Mouse (Mus musculus): ENCODE data around the gene Ak9. TPM values are rescaled to one million over a fixed set of nuclear protein-coding genes. Genes with fewer than 3 reads are reported as not detected.
"Not testable (repeated sequence)": the region's sequence is repeated elsewhere in the genome, so short reads cannot be mapped to it uniquely, and the experiment has no call there.

Gene Ak9
- polyA plus RNA-seq, 1 experiment from 2014 or later = 0.21 TPM

GRCm38 (mm10) chr10:41413471-41413870, 109.7 kb downstream of the Ak9 start:
- not testable (repeated sequence) for ATAC-seq (replicated peaks; ENCODE audit: insufficient number of reproducible peaks, insufficient read depth, low FRiP score, low read depth); H3K27ac ChIP-seq; H3K27me3 ChIP-seq; H3K4me2 ChIP-seq; H3K9me3 ChIP-seq (replicated peaks); H3K4me3 ChIP-seq; H3K9ac ChIP-seq; H3K4me1 ChIP-seq (replicated peaks); H3K36me3 ChIP-seq
- 70% methylated on average over 1 of the region's 1 CpGs for WGBS

- H3K36me3 ChIP-seq; ATAC-seq (replicated peaks; ENCODE audit: insufficient number of reproducible peaks, insufficient read depth, low FRiP score, low read depth); H3K4me1 ChIP-seq (replicated peaks); H3K4me2 ChIP-seq; H3K27me3 ChIP-seq; H3K9me3 ChIP-seq (replicated peaks); H3K27ac ChIP-seq; H3K9ac ChIP-seq; H3K4me3 ChIP-seq: not testable (repeated sequence)
- WGBS = 81% methylated on average over 2 of the region's 2 CpGs
Observed at GRCm38 (mm10) chr10:41415368-41415767, 111.6 kb downstream of the Ak9 start.

GRCm38 (mm10) chr10:41420496-41421200, 116.9 kb downstream of the Ak9 start:
- Histone ChIP-seq H3K4me3 (no peak overlapping the region), H3K27ac (no peak overlapping the region), H3K4me1 (replicated peaks) (peaks cover 8% of the 10 kb centered on the region), H3K9me3 (replicated peaks) (peaks cover 3% of the 10 kb centered on the region), H3K4me2 (no peak overlapping the region), H3K9ac (no peak overlapping the region), H3K27me3 (no peaks in the 10 kb centered on the region), H3K36me3 (no peaks in the 10 kb centered on the region)
- ATAC-seq (replicated peaks; ENCODE audit: insufficient number of reproducible peaks, insufficient read depth, low FRiP score, low read depth) = no peak
- WGBS = 45% methylated on average over 9 of the region's 9 CpGs

- no peak overlapping the region for H3K4me3 ChIP-seq
- H3K27ac ChIP-seq = no peak overlapping the region
- H3K9me3 ChIP-seq (replicated peaks) = no peaks in the 10 kb centered on the region
- no peak overlapping the region for H3K9ac ChIP-seq
- 87% methylated on average over 2 of the region's 2 CpGs for WGBS
- no peaks in the 10 kb centered on the region for H3K36me3 ChIP-seq
- H3K27me3 ChIP-seq = no peaks in the 10 kb centered on the region
- no peak for ATAC-seq (replicated peaks; ENCODE audit: insufficient number of reproducible peaks, insufficient read depth, low FRiP score, low read depth)
- H3K4me2 ChIP-seq = no peak overlapping the region
- peaks cover 8% of the 10 kb centered on the region for H3K4me1 ChIP-seq (replicated peaks)
Observed at GRCm38 (mm10) chr10:41423681-41424080, 119.9 kb downstream of the Ak9 start.

- Histone ChIP-seq H3K4me3 (no peak overlapping the region), H3K36me3 (no peaks in the 10 kb centered on the region), H3K9ac (no peak overlapping the region), H3K4me1 (replicated peaks) (no peaks in the 10 kb centered on the region), H3K27me3 (no peaks in the 10 kb centered on the region), H3K27ac (no peak overlapping the region), H3K4me2 (no peak overlapping the region), H3K9me3 (replicated peaks) (no peaks in the 10 kb centered on the region)
- no peak for ATAC-seq (replicated peaks; ENCODE audit: insufficient number of reproducible peaks, insufficient read depth, low FRiP score, low read depth)
- WGBS = 54% methylated on average over 6 of the region's 6 CpGs
Observed at GRCm38 (mm10) chr10:41426368-41426767, 122.6 kb downstream of the Ak9 start.

- H3K36me3 ChIP-seq = no peaks in the 10 kb centered on the region
- WGBS = 26% methylated on average over 4 of the region's 4 CpGs
- no peak overlapping the region for H3K4me3 ChIP-seq
- ATAC-seq (replicated peaks; ENCODE audit: insufficient number of reproducible peaks, insufficient read depth, low FRiP score, low read depth) = no peak
- no peak overlapping the region for H3K27ac ChIP-seq
- H3K4me1 ChIP-seq (replicated peaks) = peaks cover 3% of the 10 kb centered on the region; the same call in 1 of the 2 replicates
- no peak overlapping the region for H3K9ac ChIP-seq
- H3K9me3 ChIP-seq (replicated peaks) = no peaks in the 10 kb centered on the region
- H3K27me3 ChIP-seq = no peaks in the 10 kb centered on the region
- no peak overlapping the region for H3K4me2 ChIP-seq
Observed at GRCm38 (mm10) chr10:41434624-41435023, 130.8 kb downstream of the Ak9 start.

- 13% methylated on average over 3 of the region's 3 CpGs for WGBS
Observed at GRCm38 (mm10) chr10:41435141-41435540, 131.4 kb downstream of the Ak9 start.

GRCm38 (mm10) chr10:41448216-41448615, 144.4 kb downstream of the Ak9 start:
- H3K4me2 ChIP-seq = no peak overlapping the region
- no peak overlapping the region for H3K4me3 ChIP-seq
- peaks cover 19% of the 10 kb centered on the region for H3K4me1 ChIP-seq (replicated peaks)
- WGBS = 73% methylated on average over 1 of the region's 1 CpGs
- no peak for ATAC-seq (replicated peaks; ENCODE audit: insufficient number of reproducible peaks, insufficient read depth, low FRiP score, low read depth)
- H3K9me3 ChIP-seq (replicated peaks) = no peaks in the 10 kb centered on the region
- H3K9ac ChIP-seq = no peak overlapping the region
- 0 out of 2 replicates have a peak, but pooled peaks cover 10% of the 10 kb centered on the region for H3K36me3 ChIP-seq
- no peaks in the 10 kb centered on the region for H3K27me3 ChIP-seq
- H3K27ac ChIP-seq = no peak overlapping the region

More at GRCm38 (mm10) chr10:41435141-41435540, 131.4 kb downstream of the Ak9 start:
- no peak overlapping the region for H3K4me3 ChIP-seq
- H3K4me1 ChIP-seq (replicated peaks) = peaks cover 3% of the 10 kb centered on the region; the same call in 1 of the 2 replicates
- no peak overlapping the region for H3K4me2 ChIP-seq
- H3K9ac ChIP-seq = no peak overlapping the region
- H3K27me3 ChIP-seq = no peaks in the 10 kb centered on the region
- H3K27ac ChIP-seq = no peak overlapping the region
- H3K9me3 ChIP-seq (replicated peaks) = no peaks in the 10 kb centered on the region
- no peak for ATAC-seq (replicated peaks; ENCODE audit: insufficient number of reproducible peaks, insufficient read depth, low FRiP score, low read depth)
- no peaks in the 10 kb centered on the region for H3K36me3 ChIP-seq

- Histone ChIP-seq H3K4me3 (peak overlapping the region; percentile 92), H3K27ac (peak overlapping the region; percentile 76), H3K9me3 (replicated peaks) (no peaks in the 10 kb centered on the region), H3K27me3 (no peaks in the 10 kb centered on the region), H3K9ac (peak overlapping the region; percentile 92), H3K4me1 (replicated peaks) (peaks cover 19% of the 10 kb centered on the region), H3K4me2 (peak overlapping the region; percentile 82), H3K36me3 (0 out of 2 replicates have a peak, but pooled peaks cover 10% of the 10 kb centered on the region)
- 14% methylated on average over 14 of the region's 14 CpGs for WGBS
- peak; percentile 50 for ATAC-seq (replicated peaks; ENCODE audit: insufficient number of reproducible peaks, insufficient read depth, low FRiP score, low read depth)
Observed at GRCm38 (mm10) chr10:41449684-41450083, 145.9 kb downstream of the Ak9 start.

- Histone ChIP-seq H3K4me1 (replicated peaks) (peaks cover 19% of the 10 kb centered on the region), H3K27me3 (no peaks in the 10 kb centered on the region), H3K4me3 (peak within 1 kb of the TSS; percentile 92), H3K9me3 (replicated peaks) (no peaks in the 10 kb centered on the region), H3K36me3 (0 out of 2 replicates have a peak, but pooled peaks cover 10% of the 10 kb centered on the region), H3K27ac (peak within 1 kb of the TSS; percentile 76), H3K4me2 (peak within 1 kb of the TSS; percentile 82), H3K9ac (peak within 1 kb of the TSS; percentile 92)
- ATAC-seq (replicated peaks; ENCODE audit: insufficient number of reproducible peaks, insufficient read depth, low FRiP score, low read depth) = peak; percentile 95
- WGBS = under 1% methylated on average over 49 of the region's 49 CpGs
Observed at GRCm38 (mm10) chr10:41450137-41450670, 146.4 kb downstream of the Ak9 start, which contains the start of gene Zbtb24. Gene Zbtb24 (plus strand): TSS chr10:41450383.

GRCm38 (mm10) chr10:41450780-41451522, 147.2 kb downstream of the Ak9 start:
- Histone ChIP-seq H3K27ac (peak overlapping the region; percentile 73), H3K4me3 (peak overlapping the region; percentile 92), H3K9ac (peak overlapping the region; percentile 92), H3K9me3 (replicated peaks) (no peaks in the 10 kb centered on the region), H3K4me2 (peak overlapping the region; percentile 82), H3K36me3 (peaks cover 16% of the 10 kb centered on the region; the same call in 1 of the 2 replicates), H3K4me1 (replicated peaks) (peaks cover 19% of the 10 kb centered on the region), H3K27me3 (no peaks in the 10 kb centered on the region)
- no peak for ATAC-seq (replicated peaks; ENCODE audit: insufficient number of reproducible peaks, insufficient read depth, low FRiP score, low read depth)
- WGBS = 53% methylated on average over 18 of the region's 18 CpGs
